Mouse (Mus musculus) liver, embryonic 11.5 days (tissue): ENCODE measurements around the gene Etfbkmt. TPM values are rescaled to one million over a fixed set of nuclear protein-coding genes. Genes with fewer than 3 reads are reported as not detected.

ENCODE experiments used
- ATAC-seq: fragments of 200-750 bp; cut with Nextera tagmentation; replicated peaks from 2 replicates; pipeline ENCODE4 v1.8.0; 2017; ENCODE audit warnings: moderate number of reproducible peaks, mild to moderate bottlenecking, moderate TSS enrichment, moderate library complexity; ENCODE audit not compliant: low FRiP score
- DNase-seq: peaks from one replicate; pipeline ENCODE4 v3.0.0-alpha.2; 2017; ENCODE audit warnings: low spot score
- H3K27ac ChIP-seq: fragments of 300-500 bp; sonication (generic); 2 replicates; pipeline ENCODE4 v1.5.1; 2014; ENCODE audit warnings: mild to moderate bottlenecking, low read depth, low read length, control low read depth
- H3K27me3 ChIP-seq: fragments of 300-500 bp; sonication (generic); replicated peaks from 2 replicates; pipeline ENCODE4 v1.6.1; 2014; ENCODE audit warnings: low read length, mixed read lengths; ENCODE audit not compliant: control insufficient read depth, insufficient read depth
- H3K36me3 ChIP-seq: fragments of 300-500 bp; sonication (generic); 2 replicates; pipeline ENCODE4 v1.6.1; 2014; ENCODE audit warnings: mild to moderate bottlenecking, low read length, moderate library complexity, mixed read lengths; ENCODE audit not compliant: control insufficient read depth, insufficient read depth
- H3K4me1 ChIP-seq: fragments of 300-500 bp; sonication (generic); replicated peaks from 2 replicates; pipeline ENCODE4 v1.6.1; 2014; ENCODE audit warnings: low read length, mixed read lengths; ENCODE audit not compliant: control insufficient read depth, insufficient read depth
- H3K4me2 ChIP-seq: fragments of 300-500 bp; sonication (generic); 2 replicates; pipeline ENCODE4 v1.6.1; 2014; ENCODE audit warnings: mild to moderate bottlenecking, control low read depth, moderate library complexity
- H3K4me3 ChIP-seq: fragments of 300-500 bp; sonication (generic); 2 replicates; pipeline ENCODE4 v1.5.1; 2014; ENCODE audit warnings: low read depth, low read length, control low read depth
- H3K9ac ChIP-seq: fragments of 300-500 bp; sonication (generic); 2 replicates; pipeline ENCODE4 v1.6.1; 2014; ENCODE audit warnings: low read depth, low read length, control low read depth
- H3K9me3 ChIP-seq: fragments of 300-500 bp; sonication (generic); 2 replicates; pipeline ENCODE4 v1.6.1; 2016; ENCODE audit warnings: low read length, inconsistent platforms, mixed read lengths; ENCODE audit not compliant: control insufficient read depth
- WGBS: fragments of 180-500 bp; shearing (Covaris S2); extraction: QIAGEN DNeasy Blood & Tissue Kit; methylation state at CpG from one replicate; pipeline ENCODE4 v1.1.7; 2014; 5-methylcytosine and 5-hydroxymethylcytosine counted together
- polyA plus RNA-seq: library from polyadenylated mRNA; unstranded; fragments of >200 nt; fragmentation: Nextera tagmentation; extraction: Ambion mirVana; gene quantifications from 2 replicates; pipeline ENCODE4 v1.2.1, GENCODE M21; 2014

Etfbkmt gene
- 14.2 and 14.9 TPM in 2 replicates for polyA plus RNA-seq

DNA sequence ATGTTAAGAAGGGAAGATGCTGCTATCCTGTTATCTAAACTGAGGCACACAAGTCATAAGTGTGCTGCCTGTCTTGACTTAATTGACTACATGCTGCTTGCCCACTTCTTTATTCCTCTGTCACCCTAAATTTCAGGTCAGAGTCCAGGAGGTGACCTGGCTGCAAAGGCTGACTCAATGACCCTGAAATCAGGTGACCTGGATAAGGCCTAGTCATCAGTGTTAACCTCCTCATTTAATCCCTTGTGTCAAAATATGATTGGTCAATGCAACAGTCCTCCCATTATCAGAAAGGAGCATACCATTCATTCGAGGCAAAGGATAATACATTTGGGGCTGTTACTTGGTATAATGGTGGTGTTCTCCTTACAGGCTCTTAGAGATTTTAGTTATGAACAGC lies at the start of gene Etfbkmt:
Gene Etfbkmt (plus strand): TSS at position 379 of the 400 bp plus-strand sequence.
- WGBS: 79% methylated on average over 1 of the region's 1 CpGs
- no peak for ATAC-seq
- no peak within 1 kb of the TSS for H3K9ac ChIP-seq
- no peak within 1 kb of the TSS for H3K27ac ChIP-seq
- no peak within 1 kb of the TSS for H3K4me2 ChIP-seq
- DNase-seq: no peak
- no peaks in the 10 kb centered on the region for H3K27me3 ChIP-seq
- H3K9me3 ChIP-seq: no peaks in the 10 kb centered on the region
- H3K4me1 ChIP-seq: peaks cover 6% of the 10 kb centered on the region; the same call in 1 of the 2 replicates
- no peak within 1 kb of the TSS for H3K4me3 ChIP-seq
- H3K36me3 ChIP-seq: 0 out of 2 replicates have a peak, but pooled peaks cover 5% of the 10 kb centered on the region

DNA sequence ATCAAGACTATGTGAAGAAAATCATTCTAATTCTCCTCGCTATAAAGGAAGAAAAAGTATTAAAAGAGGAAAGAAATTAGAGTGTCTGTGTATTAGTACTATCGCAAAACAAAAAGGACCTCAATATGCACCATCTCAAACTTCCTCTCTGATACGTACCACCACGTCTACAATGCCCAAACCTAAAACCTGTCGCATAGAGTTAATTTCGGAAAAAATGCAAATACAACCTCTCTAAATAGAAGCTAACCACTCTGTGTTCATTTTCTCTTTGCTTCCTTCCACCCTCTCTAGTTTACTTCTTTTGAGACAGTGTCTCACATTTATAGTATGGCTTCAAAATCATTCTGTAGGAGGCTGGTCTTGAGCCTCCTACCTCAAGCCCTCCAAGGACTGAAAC lies 47.2 kb upstream of the Etfbkmt start:
- ATAC-seq: no peak

DNA sequence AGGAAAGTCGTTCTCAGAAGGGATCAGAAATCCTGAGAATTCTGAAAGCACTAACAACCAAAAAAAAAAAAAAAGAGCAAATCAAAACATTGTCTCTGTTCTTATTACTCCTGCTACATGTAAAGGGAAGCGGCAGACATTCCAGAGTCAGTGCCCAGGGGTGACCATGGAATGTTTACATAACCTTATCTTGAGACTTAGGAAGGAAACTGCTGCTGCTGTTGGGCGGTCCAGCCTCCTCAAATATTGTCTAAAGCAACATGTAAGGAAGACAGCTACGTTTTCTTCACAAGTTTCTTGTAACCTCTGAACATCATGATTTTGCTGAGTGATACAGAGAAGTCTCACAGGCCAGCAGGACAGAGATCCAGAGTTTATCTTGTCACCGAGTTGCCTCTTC lies 46.2 kb upstream of the Etfbkmt start:
- no peak for ATAC-seq
- H3K27ac ChIP-seq: no peak overlapping the region
- WGBS: 21% methylated on average over 5 of the region's 5 CpGs
- no peak overlapping the region for H3K9ac ChIP-seq
- no peaks in the 10 kb centered on the region for H3K9me3 ChIP-seq
- H3K27me3 ChIP-seq: no peaks in the 10 kb centered on the region
- H3K4me3 ChIP-seq: no peak overlapping the region
- H3K36me3 ChIP-seq: no peaks in the 10 kb centered on the region
- no peak overlapping the region; the same call in 1 of the 2 replicates for H3K4me2 ChIP-seq
- no peak for DNase-seq
- H3K4me1 ChIP-seq: 0 out of 2 replicates have a peak, but pooled peaks cover 2% of the 10 kb centered on the region

More for the DNA sequence above, 47.2 kb upstream of the Etfbkmt start:
- Histone ChIP-seq H3K36me3 (no peaks in the 10 kb centered on the region), H3K4me1 (0 out of 2 replicates have a peak, but pooled peaks cover 2% of the 10 kb centered on the region), H3K9me3 (no peaks in the 10 kb centered on the region), H3K27me3 (no peaks in the 10 kb centered on the region), H3K27ac (no peak overlapping the region), H3K9ac (no peak overlapping the region), H3K4me3 (no peak overlapping the region), H3K4me2 (no peak overlapping the region)
- no peak for DNase-seq
- WGBS: 85% methylated on average over 6 of the region's 6 CpGs

DNA sequence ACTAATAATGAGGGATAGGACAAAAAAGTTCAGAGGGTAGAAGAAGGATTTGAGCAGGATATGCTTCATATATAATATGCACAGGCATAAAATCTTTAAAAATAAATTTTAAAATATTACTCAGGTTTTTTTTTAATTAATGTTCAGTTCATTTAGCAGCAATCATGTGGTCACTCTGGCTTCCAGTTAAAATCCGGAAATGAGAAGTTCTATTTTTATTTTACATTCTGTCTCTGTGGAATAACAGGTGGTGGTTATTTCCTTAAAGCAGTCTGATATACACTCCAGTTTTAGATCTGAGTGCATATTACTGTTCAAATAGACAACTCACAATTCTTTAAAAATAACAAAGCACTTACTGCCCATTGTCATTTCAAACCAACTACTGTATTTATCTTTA lies 45.1 kb upstream of the Etfbkmt start:
- no peak for ATAC-seq
- no peak overlapping the region for H3K27ac ChIP-seq
- DNase-seq: no peak
- 0 out of 2 replicates have a peak, but pooled peaks cover 2% of the 10 kb centered on the region for H3K4me1 ChIP-seq
- WGBS: 60% methylated on average over 1 of the region's 1 CpGs
- H3K4me2 ChIP-seq: no peak overlapping the region
- no peaks in the 10 kb centered on the region for H3K9me3 ChIP-seq
- no peaks in the 10 kb centered on the region for H3K27me3 ChIP-seq
- no peak overlapping the region for H3K9ac ChIP-seq
- no peaks in the 10 kb centered on the region for H3K36me3 ChIP-seq
- no peak overlapping the region for H3K4me3 ChIP-seq

DNA sequence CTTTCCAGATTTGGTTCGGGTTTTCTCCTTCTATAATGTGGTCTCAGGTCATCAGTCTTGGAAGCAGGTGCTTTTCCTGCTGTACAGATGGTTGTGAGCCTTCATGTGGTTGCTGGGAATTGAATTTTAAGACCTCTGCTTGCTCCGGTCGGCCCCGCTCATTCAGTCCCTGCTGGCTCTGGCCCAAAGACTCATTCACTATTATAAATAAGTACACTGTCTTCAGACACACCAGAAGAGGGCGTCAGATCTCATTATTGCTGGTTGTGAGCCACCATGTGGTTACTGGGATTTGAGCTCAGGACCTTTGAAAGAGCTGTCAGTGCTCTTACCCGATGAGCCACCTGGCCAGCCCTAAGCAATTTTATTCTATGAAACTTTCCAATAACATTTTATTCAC lies 44.3 kb upstream of the Etfbkmt start:
- 79% methylated on average over 6 of the region's 6 CpGs for WGBS
- DNase-seq (no peak), ATAC-seq (no peak)
- Histone ChIP-seq H3K4me1 (0 out of 2 replicates have a peak, but pooled peaks cover 2% of the 10 kb centered on the region), H3K36me3 (no peaks in the 10 kb centered on the region), H3K4me2 (no peak overlapping the region), H3K27me3 (peaks cover 3% of the 10 kb centered on the region), H3K9me3 (no peaks in the 10 kb centered on the region), H3K4me3 (no peak overlapping the region), H3K9ac (no peak overlapping the region), H3K27ac (no peak overlapping the region)

DNA sequence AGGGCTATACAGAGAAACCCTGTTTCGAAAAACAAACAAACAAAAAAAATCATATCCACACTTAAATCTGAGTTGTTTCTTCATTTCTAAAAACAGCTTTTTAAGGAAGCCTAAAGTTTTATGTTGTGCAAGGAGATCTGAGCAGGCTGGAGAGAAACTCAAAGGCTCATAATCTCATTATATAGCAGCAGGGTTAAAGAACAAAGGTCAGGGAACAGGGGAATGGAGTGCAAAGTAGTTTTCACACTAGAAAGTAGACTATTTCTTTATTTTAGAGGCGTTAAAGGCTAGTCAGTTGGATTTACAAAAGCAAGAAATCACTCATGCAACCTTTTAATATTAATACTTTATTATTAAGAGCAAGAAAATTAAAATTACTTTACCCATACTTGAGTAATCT lies 43.4 kb upstream of the Etfbkmt start:
- Histone ChIP-seq H3K9ac (no peak overlapping the region), H3K4me3 (no peak overlapping the region), H3K4me2 (no peak overlapping the region), H3K4me1 (0 out of 2 replicates have a peak, but pooled peaks cover 2% of the 10 kb centered on the region), H3K27ac (no peak overlapping the region), H3K9me3 (no peaks in the 10 kb centered on the region), H3K27me3 (peaks cover 12% of the 10 kb centered on the region), H3K36me3 (no peaks in the 10 kb centered on the region)
- WGBS: 76% methylated on average over 2 of the region's 2 CpGs
- DNase-seq (no peak), ATAC-seq (no peak)

DNA sequence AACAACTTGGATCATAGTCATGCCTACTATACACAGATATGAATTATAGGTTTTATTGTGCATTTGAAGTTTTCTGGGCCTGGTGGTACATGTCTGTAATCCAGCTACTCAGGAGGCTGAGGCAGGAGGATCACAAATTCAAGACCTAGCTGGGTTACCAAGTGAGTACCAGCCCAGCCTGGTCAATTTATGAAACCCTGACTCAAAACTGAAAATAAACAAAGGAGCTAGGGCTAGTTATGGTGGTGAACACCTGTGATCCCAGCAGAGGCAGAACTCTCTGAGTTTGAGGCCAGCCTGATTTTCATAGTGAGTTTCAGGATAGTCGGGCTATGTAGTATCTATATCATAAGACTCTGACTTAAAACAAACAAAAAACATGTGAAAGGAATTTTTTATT lies 42.4 kb upstream of the Etfbkmt start:
- H3K4me2 ChIP-seq: no peak overlapping the region
- H3K27me3 ChIP-seq: peaks cover 21% of the 10 kb centered on the region
- H3K4me1 ChIP-seq: 0 out of 2 replicates have a peak, but pooled peaks cover 2% of the 10 kb centered on the region
- no peak overlapping the region for H3K27ac ChIP-seq
- 100% methylated on average over 1 of the region's 1 CpGs for WGBS
- DNase-seq (no peak), ATAC-seq (no peak)
- H3K36me3 ChIP-seq: no peaks in the 10 kb centered on the region
- no peaks in the 10 kb centered on the region for H3K9me3 ChIP-seq
- H3K9ac ChIP-seq: no peak overlapping the region
- H3K4me3 ChIP-seq: no peak overlapping the region

DNA sequence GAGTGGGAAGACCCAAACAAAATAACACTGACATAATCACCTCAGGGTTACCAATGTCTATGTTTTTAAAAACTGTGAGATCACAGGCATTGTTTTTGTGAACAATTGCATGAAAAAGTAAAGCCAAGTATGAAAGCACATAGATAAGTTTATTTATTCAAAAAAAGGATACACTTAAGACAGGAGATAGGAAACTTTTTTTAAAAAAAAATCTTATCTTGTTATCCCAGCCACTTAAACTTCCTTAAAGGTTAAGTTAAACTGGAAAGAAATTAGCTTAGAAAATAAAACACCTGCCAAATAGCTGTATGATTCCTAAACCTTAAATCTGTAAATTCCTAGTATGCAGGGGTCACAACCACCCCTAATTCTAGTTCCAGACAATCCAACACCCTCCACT lies 40.7 kb upstream of the Etfbkmt start:
- Histone ChIP-seq H3K27me3 (peaks cover 21% of the 10 kb centered on the region), H3K4me2 (peak overlapping the region; percentile 51; the same call in 1 of the 2 replicates), H3K4me3 (no peak overlapping the region), H3K27ac (no peak overlapping the region), H3K4me1 (0 out of 2 replicates have a peak, but pooled peaks cover 2% of the 10 kb centered on the region), H3K9me3 (no peaks in the 10 kb centered on the region), H3K9ac (no peak overlapping the region), H3K36me3 (no peaks in the 10 kb centered on the region)
- no peak for DNase-seq
- ATAC-seq: no peak
